Mouse (Mus musculus) stomach, embryonic 16.5 days (tissue): Measurements from ENCODE around the gene Tdrd3. TPM values are rescaled to one million over a fixed set of nuclear protein-coding genes. Genes with fewer than 3 reads are reported as not detected.

ENCODE experiments used
- ATAC-seq: fragments of 200-750 bp; cut with Nextera tagmentation; 2 replicates; pipeline ENCODE4 v1.8.0; 2017; ENCODE audit warnings: moderate number of reproducible peaks, moderate TSS enrichment; ENCODE audit not compliant: insufficient read depth, low FRiP score
- H3K27ac ChIP-seq: fragments of 300-500 bp; sonication (generic); 2 replicates; pipeline ENCODE4 v1.5.1; 2014; ENCODE audit warnings: low read length
- H3K27me3 ChIP-seq: fragments of 300-500 bp; sonication (generic); 2 replicates; pipeline ENCODE4 v1.6.1; 2014; ENCODE audit warnings: low read length, control low read depth, mixed read lengths; ENCODE audit not compliant: control insufficient read depth, insufficient read depth
- H3K36me3 ChIP-seq: fragments of 300-500 bp; sonication (generic); 2 replicates; pipeline ENCODE4 v1.6.1; 2014; ENCODE audit warnings: low read length; ENCODE audit not compliant: control insufficient read depth, insufficient read depth
- H3K4me1 ChIP-seq: fragments of 300-500 bp; sonication (generic); 2 replicates; pipeline ENCODE4 v1.6.1; 2014; ENCODE audit warnings: low read length, control low read depth, mixed read lengths; ENCODE audit not compliant: control insufficient read depth, insufficient read depth
- H3K4me2 ChIP-seq: fragments of 300-500 bp; sonication (generic); 2 replicates; pipeline ENCODE4 v1.6.1; 2014; ENCODE audit warnings: low read depth, low read length, mixed read lengths
- H3K4me3 ChIP-seq: fragments of 300-500 bp; sonication (generic); replicated peaks from 2 replicates; pipeline ENCODE4 v1.5.1; 2014; ENCODE audit warnings: mild to moderate bottlenecking, low read length
- H3K9ac ChIP-seq: fragments of 300-500 bp; sonication (generic); 2 replicates; pipeline ENCODE4 v1.6.1; 2014; ENCODE audit warnings: low read length
- H3K9me3 ChIP-seq: fragments of 300-500 bp; sonication (generic); replicated peaks from 2 replicates; pipeline ENCODE4 v1.6.1; 2016; ENCODE audit warnings: low read length, control low read depth; ENCODE audit not compliant: control insufficient read depth
- WGBS: fragments of 180-500 bp; shearing (Covaris S2); extraction: QIAGEN DNeasy Blood & Tissue Kit; methylation state at CpG from one replicate; pipeline ENCODE4 v1.1.7; 2014; 5-methylcytosine and 5-hydroxymethylcytosine counted together
- polyA plus RNA-seq: library from polyadenylated mRNA; unstranded; fragments of >200 nt; fragmentation: Nextera tagmentation; extraction: Ambion mirVana; gene quantifications from 2 replicates; pipeline ENCODE4 v1.2.1, GENCODE M21; 2015

Gene Tdrd3
- polyA plus RNA-seq = 23.9 and 24.6 TPM in 2 replicates

DNA sequence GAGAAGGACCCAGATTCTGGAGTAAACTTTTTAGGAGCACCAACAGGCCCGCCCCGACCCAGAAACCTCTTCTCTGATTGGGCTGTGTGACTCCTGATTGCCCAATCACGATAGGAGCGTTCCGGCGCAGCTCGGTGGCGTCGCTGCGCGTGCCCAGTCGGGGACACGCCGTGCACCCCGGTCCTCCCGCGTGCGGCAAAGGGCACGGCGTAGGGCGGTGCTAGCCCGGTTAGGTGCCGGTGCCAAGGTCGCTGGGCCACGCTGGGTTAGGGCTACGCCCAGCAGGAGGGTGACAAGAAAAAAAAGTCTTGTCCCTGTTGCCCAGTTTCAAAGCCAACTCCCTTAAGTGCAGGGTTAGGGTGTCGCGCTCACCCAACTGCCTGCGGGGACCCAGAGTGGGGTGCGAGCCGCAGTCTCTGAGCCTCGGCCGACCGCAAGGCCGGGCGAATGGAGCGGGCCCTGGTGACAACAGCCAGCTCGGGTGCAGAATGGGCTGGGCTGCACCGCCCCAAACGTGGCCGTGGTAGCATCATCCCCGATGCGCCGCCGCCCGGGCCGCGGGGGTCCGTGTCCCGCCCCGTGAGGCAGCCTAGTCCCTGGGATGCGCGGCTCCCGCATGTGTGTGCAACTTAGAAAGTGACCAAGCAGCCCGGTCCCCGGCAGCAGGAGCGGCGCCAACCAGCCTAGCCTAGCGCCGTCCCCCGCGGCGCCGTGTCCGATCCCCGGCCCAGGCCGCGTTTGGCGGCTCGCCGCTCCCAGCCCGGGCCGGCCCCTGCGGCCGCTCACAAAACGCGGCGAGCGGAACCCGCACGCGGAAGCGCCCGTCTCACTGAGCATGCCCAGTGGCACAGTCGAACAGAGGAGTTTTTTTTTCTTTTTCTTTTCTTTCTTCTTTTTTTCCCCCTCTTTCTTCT, at the start of gene Tdrd3:
Tdrd3 (plus strand) TSS at position 832 of the 914 bp plus-strand sequence.
- Histone ChIP-seq H3K27ac (peak within 1 kb of the TSS; percentile 100), H3K36me3 (no peaks in the 10 kb centered on the region), H3K4me3 (peak within 1 kb of the TSS; percentile 84), H3K9me3 (no peaks in the 10 kb centered on the region), H3K4me2 (peak within 1 kb of the TSS; percentile 86), H3K9ac (peak within 1 kb of the TSS; percentile 98), H3K27me3 (no peaks in the 10 kb centered on the region), H3K4me1 (peaks cover 12% of the 10 kb centered on the region)
- WGBS = under 1% methylated on average over 85 of the region's 85 CpGs
- ATAC-seq = peak; percentile 95

DNA sequence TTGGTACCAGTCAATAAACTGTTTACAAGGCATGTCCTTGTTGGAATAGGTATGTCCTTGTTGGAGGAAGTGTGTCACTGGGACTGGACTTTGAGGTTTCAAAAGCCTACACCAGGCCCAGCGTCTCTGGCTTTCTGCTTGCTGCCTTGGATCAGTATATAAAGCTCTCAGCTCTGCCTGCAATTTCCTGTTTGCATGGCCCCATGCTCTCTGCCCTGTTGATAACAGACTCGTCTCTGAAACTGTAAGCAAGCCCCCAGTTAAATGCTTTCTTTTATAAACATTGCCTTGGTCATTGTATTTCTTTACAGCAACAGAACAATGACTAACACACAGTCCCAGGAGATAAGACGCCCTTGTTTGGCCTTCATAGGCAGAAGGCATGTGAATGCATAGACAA, 49.3 kb upstream of the Tdrd3 start:
- H3K4me1 ChIP-seq = no peaks in the 10 kb centered on the region

DNA sequence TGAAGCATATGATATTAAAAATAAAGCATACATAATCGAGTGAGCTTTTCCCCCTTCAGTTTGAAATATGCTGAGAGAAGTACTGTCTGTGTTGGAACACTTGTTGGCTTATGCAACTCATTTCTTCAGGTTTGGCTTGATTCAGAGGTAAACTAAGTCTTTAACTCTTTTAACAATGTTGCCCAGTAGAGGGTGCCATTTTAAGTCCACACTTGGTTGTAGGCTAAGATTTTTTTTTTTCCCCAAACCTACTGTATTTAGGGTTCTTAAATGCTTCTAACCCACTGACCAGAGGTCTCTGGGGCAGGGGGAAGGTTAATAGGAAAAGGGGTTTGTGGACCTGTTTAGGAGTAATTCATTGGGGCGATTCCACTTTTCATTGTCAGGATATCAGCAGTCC, 33.4 kb upstream of the Tdrd3 start:
- H3K36me3 ChIP-seq = no peaks in the 10 kb centered on the region
- no peak overlapping the region for H3K4me2 ChIP-seq
- H3K4me3 ChIP-seq = no peak overlapping the region
- 76% methylated on average over 2 of the region's 2 CpGs for WGBS
- H3K9me3 ChIP-seq = no peaks in the 10 kb centered on the region
- H3K27me3 ChIP-seq = no peaks in the 10 kb centered on the region
- no peak overlapping the region for H3K9ac ChIP-seq
- ATAC-seq = no peak
- H3K4me1 ChIP-seq = no peaks in the 10 kb centered on the region
- H3K27ac ChIP-seq = no peak overlapping the region

More for the DNA sequence above, 49.3 kb upstream of the Tdrd3 start:
- WGBS = 37% methylated on average over 3 of the region's 3 CpGs
- H3K4me3 ChIP-seq = no peak overlapping the region
- H3K27ac ChIP-seq = no peak overlapping the region
- no peak for ATAC-seq
- H3K9ac ChIP-seq = no peak overlapping the region
- no peaks in the 10 kb centered on the region for H3K9me3 ChIP-seq
- H3K27me3 ChIP-seq = no peaks in the 10 kb centered on the region
- H3K4me2 ChIP-seq = no peak overlapping the region
- H3K36me3 ChIP-seq = no peaks in the 10 kb centered on the region

DNA sequence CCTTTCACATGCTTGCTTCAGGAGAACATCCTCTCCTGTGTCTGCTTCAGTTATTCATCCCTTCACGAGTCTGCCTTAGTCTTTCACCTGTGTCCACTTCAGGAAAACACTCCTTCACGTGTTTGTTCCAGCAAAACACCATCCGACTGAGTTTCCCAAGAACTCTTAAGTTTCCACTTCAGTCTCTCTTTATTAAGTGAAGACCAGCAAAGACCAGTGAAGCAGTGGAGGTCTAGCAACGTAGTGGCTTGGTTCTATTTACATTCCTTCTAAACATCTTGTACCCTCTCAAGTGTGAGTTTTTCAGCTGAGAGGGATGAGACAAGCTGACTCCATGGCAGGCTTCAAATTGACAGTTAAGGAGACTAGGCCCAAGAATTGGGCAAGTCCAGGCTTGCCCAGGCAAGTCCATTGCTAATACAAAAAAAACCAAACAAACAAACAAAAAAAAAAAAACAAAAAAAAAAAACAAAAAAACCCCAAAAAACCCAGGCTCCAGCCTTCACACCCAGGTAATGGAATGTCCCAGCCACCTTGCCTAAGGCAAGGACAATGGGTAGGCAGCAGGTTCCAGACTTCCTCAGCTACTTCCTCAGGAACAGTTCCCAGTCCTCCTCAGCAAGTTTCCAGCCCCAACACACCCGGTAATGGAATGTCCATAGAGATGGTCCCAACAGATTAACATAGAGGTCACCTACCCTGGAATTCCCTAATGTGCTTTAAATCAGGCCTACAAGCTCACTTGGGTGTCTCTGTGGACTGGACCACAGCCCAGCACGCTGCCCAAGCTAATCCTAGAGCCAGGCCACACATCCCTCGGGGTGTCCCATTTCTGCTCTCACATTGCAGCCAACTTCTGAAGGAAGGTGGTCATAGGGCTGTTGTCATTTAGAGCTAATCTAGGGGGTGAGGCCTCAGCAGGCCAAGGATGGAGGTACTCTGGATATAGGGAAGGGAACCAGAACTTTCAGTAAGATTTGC, 31.9 kb upstream of the Tdrd3 start:
- Histone ChIP-seq H3K27ac (no peak overlapping the region), H3K4me2 (no peak overlapping the region), H3K4me3 (no peak overlapping the region), H3K27me3 (no peaks in the 10 kb centered on the region), H3K36me3 (no peaks in the 10 kb centered on the region), H3K9ac (no peak overlapping the region), H3K4me1 (no peaks in the 10 kb centered on the region), H3K9me3 (no peaks in the 10 kb centered on the region)
- no peak for ATAC-seq
- WGBS = 85% methylated on average over 7 of the region's 7 CpGs

DNA sequence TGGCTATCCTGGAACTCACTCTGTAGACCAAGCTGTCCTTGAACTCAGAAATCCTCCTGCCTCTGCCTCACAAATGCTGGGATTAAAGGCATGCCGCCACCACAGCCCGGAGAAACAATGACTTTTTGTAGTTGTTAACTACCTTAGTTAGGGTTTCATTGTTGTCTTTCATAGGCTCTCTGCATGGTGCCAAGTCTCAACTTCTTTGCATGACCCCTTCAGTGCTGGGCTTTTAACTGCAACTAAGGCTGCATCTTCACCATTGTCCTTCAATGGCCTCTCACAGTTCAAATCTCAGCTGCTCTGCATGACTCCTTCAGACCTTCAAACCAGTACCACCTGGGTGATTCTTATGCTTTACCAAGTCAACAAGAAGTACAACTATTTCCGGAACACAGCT, 23.3 kb upstream of the Tdrd3 start:
- Histone ChIP-seq H3K4me2 (no peak overlapping the region), H3K27ac (no peak overlapping the region), H3K9me3 (no peaks in the 10 kb centered on the region), H3K4me1 (no peaks in the 10 kb centered on the region), H3K9ac (no peak overlapping the region), H3K36me3 (no peaks in the 10 kb centered on the region), H3K27me3 (no peaks in the 10 kb centered on the region), H3K4me3 (no peak overlapping the region)
- ATAC-seq = no peak
- WGBS = 90% methylated on average over 3 of the region's 3 CpGs

DNA sequence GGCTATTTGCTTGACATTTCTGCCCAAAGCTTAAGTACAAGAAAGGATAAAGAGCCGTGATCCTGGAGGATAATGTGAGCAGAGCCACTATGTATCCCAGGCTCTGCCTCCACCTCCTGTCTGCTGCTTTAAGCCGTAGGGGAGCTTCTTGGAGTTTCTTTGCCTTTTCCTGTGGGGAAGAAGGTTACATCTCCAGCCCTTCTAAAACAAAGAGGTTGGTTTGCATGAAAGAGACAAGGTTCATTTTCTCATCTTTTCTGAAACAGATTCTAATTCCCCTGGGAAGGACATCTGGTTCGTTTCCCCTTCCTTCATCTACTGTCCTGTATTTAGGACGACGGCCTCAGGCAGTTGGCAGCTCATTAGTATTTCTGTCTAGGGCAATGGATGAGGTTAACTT, 19.8 kb upstream of the Tdrd3 start:
- Histone ChIP-seq H3K9me3 (no peaks in the 10 kb centered on the region), H3K36me3 (no peaks in the 10 kb centered on the region), H3K4me2 (no peak overlapping the region), H3K4me1 (no peaks in the 10 kb centered on the region), H3K4me3 (no peak overlapping the region), H3K27ac (no peak overlapping the region), H3K27me3 (no peaks in the 10 kb centered on the region), H3K9ac (no peak overlapping the region)
- no peak for ATAC-seq
- WGBS = 64% methylated on average over 5 of the region's 5 CpGs

DNA sequence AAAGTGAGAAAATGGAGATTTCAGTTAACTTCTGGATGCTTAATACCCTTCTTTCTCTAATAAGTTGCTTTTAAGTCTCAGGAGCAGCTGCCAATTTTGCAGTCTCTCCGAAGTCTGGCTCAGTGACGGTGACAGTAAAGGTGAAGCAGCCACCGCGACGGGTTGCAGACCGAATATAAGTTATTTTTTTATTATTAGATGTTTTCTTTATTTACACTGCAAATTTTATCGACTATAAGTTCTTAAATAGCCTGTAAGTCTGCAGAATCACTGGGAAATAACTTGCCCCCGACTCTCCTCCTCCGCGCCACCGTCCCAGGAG, 992 bp upstream of the Tdrd3 start:
- Histone ChIP-seq H3K9me3 (no peaks in the 10 kb centered on the region), H3K4me1 (peaks cover 11% of the 10 kb centered on the region), H3K4me2 (peak overlapping the region; percentile 86), H3K4me3 (peak overlapping the region; percentile 84), H3K27me3 (no peaks in the 10 kb centered on the region), H3K27ac (peak overlapping the region; percentile 52; the same call in 1 of the 2 replicates), H3K9ac (peak overlapping the region; percentile 98), H3K36me3 (no peaks in the 10 kb centered on the region)
- WGBS = under 1% methylated on average over 11 of the region's 11 CpGs
- ATAC-seq = no peak

DNA sequence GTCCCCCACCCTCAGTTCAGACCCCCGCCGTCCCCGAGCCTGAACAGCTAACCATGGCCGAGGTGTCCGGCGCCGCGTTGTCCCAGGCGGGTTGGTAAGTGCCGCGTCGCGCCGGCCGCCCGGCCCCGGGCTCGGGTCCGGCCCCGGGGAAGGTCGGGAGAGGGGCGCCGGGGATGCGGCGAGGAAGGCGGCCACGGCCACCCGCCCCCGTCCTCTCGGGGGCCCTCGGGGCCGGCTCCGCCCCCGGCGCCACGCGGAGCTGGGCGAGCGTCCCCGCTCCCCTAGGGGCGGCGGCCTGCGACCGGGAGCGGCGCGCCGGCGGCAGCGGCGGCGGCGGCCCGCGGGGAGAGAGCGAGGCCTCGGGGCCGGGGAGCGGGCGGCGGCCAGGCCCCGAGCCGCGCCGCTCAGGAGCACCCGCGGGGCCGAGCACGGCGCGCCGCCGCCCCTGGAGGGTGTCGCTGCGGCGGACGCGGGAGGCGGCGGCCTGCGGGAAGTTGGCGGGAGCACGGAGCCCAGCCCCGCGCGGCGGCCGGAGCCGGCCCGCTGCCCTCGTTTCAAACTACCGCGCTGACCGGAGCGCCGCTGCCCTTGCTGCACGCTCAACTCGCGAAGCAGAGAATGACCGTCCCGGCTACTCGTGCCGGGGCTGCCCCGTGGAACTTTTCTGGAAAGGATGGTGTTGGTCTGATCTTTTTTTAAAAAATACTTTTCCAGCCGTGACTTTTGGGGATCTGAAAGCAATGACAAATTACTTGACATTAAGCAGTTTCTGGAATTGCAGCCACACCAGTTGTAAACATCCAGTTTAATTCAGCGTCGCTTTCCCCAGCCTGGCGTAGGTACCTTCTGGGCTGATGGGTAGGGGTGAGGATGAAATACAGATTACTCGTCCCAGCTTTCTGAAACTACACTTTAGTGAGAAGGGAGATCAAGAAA, 584 bp downstream of the Tdrd3 start:
- peak overlapping the region; percentile 86 for H3K4me2 ChIP-seq
- no peaks in the 10 kb centered on the region for H3K27me3 ChIP-seq
- ATAC-seq = peak; percentile 68
- H3K4me1 ChIP-seq = peaks cover 18% of the 10 kb centered on the region
- no peaks in the 10 kb centered on the region for H3K9me3 ChIP-seq
- H3K4me3 ChIP-seq = peak overlapping the region; percentile 84
- peak overlapping the region; percentile 98 for H3K9ac ChIP-seq
- H3K27ac ChIP-seq = peak overlapping the region; percentile 100
- no peaks in the 10 kb centered on the region for H3K36me3 ChIP-seq
- under 1% methylated on average over 105 of the region's 109 CpGs for WGBS
